Mouse (Mus musculus): ENCODE results near the gene Sec14l5. TPM values are rescaled to one million over a fixed set of nuclear protein-coding genes. Genes with fewer than 3 reads are reported as not detected.
A peak's percentile ranks its signal among the peaks of the same experiment; 100 is the strongest.

Sec14l5 gene
- total and polyA plus RNA-seq, 2 experiments, result 0.02 to 0.09 TPM

DNA sequence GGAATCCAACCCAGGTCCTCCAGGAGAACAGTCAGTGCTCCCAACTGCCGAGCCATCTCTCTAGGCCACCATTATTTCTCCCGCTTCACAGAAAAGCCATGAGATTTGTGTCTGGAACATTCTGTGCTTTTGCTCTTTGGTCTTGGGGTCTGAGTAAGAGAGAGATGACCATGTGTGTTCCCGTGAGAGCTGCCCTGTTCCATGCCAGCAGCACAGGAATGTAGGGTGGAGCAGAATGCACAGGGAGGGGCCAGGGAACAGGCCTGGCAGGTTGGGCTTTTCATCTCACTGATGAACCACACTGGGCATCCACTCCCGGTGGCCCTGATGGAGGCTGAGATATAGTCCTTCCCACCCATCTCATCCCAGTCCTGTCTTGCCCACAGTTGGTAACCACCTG, 27.5 kb upstream of the Sec14l5 start:
- Histone ChIP-seq H3K36me3 (ENCODE audit: control insufficient read depth, insufficient read depth, low read length) (no peaks in the 10 kb centered on the region), H3K4me3 (ENCODE audit: insufficient read depth, low read depth, low read length) (no peak overlapping the region), H3K27me3 (ENCODE audit: control insufficient read depth, insufficient read depth, low read length) (no peaks in the 10 kb centered on the region), H3K27ac (replicated peaks; ENCODE audit: insufficient read depth, low read depth, low read length) (no peak overlapping the region), H3K9ac (ENCODE audit: low read depth, low read length) (no peak overlapping the region), H3K4me1 (ENCODE audit: control insufficient read depth, insufficient read depth, low read length) (no peaks in the 10 kb centered on the region), H3K79me2 (ENCODE audit: control insufficient read depth, insufficient read depth, low read length) (0 out of 2 replicates have a peak, but pooled peaks cover 3% of the 10 kb centered on the region)
- no peak for TF ChIP-seq CTCF (IDR thresholded peaks at IDR 0.05; ENCODE audit: low read depth, low read length)
- no peak for DNase-seq (ENCODE audit: extremely low read depth, low read depth, low spot score)
- WGBS, result 87% methylated on average over 4 of the region's 4 CpGs

DNA sequence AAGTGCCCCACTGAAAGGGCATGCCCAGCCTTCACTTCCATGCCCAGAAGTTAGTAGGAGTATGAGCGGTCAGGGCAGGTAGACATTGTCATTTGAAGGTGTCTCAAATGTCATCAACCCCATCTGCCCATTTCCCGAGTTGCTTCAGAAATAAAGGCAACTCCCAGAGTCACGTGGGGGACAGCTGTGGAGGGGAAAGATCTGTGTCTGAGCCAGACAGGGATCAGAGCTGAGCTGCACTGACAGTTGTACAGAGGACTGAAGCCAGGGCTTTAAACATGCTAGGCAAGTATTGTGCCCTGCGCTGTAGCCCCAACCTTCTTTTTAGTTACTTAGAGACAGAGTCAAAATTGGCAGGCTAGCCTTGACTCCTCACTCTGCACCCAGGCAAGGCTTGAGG, 27.1 kb upstream of the Sec14l5 start:
- WGBS, result 91% methylated on average over 4 of the region's 4 CpGs
- H3K27ac ChIP-seq (replicated peaks; ENCODE audit: insufficient read depth, low read depth, low read length), result no peak overlapping the region
- no peak overlapping the region for H3K9ac ChIP-seq (ENCODE audit: low read depth, low read length)
- no peaks in the 10 kb centered on the region for H3K4me1 ChIP-seq (ENCODE audit: control insufficient read depth, insufficient read depth, low read length)
- H3K79me2 ChIP-seq (ENCODE audit: control insufficient read depth, insufficient read depth, low read length), result 0 out of 2 replicates have a peak, but pooled peaks cover 3% of the 10 kb centered on the region
- DNase-seq (ENCODE audit: extremely low read depth, low read depth, low spot score), result no peak
- TF ChIP-seq POLR2A (IDR thresholded peaks at IDR 0.05; ENCODE audit: extremely low read depth, insufficient read depth, low read length) (no peak), CTCF (IDR thresholded peaks at IDR 0.05; ENCODE audit: low read depth, low read length) (no peak)
- H3K27me3 ChIP-seq (ENCODE audit: control insufficient read depth, insufficient read depth, low read length), result no peaks in the 10 kb centered on the region
- H3K4me3 ChIP-seq (ENCODE audit: insufficient read depth, low read depth, low read length), result no peak overlapping the region
- no peaks in the 10 kb centered on the region for H3K36me3 ChIP-seq (ENCODE audit: control insufficient read depth, insufficient read depth, low read length)

DNA sequence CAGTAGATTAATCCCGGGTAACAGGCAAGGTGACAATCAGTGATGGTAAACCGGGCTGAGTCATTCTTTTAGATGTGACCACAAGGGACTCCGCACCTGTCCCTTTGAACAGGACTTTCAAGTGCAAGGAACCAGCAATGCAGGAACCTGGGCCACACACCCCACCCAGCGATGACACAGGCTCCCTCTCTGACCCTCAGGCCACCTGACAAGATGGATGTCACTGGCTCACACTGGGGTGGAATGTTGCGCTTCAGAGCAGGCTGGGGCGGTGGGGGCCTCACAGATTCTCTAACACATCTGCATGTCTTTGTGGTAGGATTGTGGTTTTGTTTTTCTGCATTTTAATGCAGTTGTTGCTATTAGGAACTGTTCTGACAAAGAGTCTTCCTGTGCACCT, 23.4 kb upstream of the Sec14l5 start:
- no peak for DNase-seq (ENCODE audit: extremely low read depth, low read depth, low spot score)
- H3K79me2 ChIP-seq (ENCODE audit: control insufficient read depth, insufficient read depth, low read length), result 0 out of 2 replicates have a peak, but pooled peaks cover 3% of the 10 kb centered on the region
- no peak overlapping the region for H3K27ac ChIP-seq (replicated peaks; ENCODE audit: insufficient read depth, low read depth, low read length)
- TF ChIP-seq POLR2A (IDR thresholded peaks at IDR 0.05; ENCODE audit: extremely low read depth, insufficient read depth, low read length) (no peak), CTCF (IDR thresholded peaks at IDR 0.05; ENCODE audit: low read depth, low read length) (no peak)
- H3K4me1 ChIP-seq (ENCODE audit: control insufficient read depth, insufficient read depth, low read length), result no peaks in the 10 kb centered on the region
- no peak overlapping the region for H3K4me3 ChIP-seq (ENCODE audit: insufficient read depth, low read depth, low read length)
- H3K27me3 ChIP-seq (ENCODE audit: control insufficient read depth, insufficient read depth, low read length), result no peaks in the 10 kb centered on the region
- H3K9ac ChIP-seq (ENCODE audit: low read depth, low read length), result no peak overlapping the region
- WGBS, result 75% methylated on average over 6 of the region's 6 CpGs
- H3K36me3 ChIP-seq (ENCODE audit: control insufficient read depth, insufficient read depth, low read length), result no peaks in the 10 kb centered on the region

DNA sequence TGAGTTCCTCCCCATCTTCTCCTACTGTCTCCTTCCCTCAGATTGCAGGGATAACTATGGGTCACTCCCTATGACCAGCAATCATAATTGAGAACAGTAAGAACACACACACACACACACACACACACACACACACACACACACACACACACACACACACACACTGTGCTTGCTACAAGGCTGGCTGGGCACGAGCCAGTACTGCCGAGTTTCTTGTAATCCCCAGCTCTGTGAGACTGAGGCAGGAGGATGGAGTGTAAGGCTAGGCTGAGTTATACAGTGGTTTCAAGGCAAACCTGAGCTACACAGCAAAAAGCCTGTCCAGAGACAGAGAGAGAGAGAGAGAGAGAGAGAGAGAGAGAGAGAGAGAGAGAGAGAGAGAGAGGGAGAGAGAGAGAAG, 16.7 kb upstream of the Sec14l5 start:
- no peak for DNase-seq (ENCODE audit: extremely low read depth, low read depth, low spot score)
- 58% methylated on average over 2 of the region's 2 CpGs for WGBS
- TF ChIP-seq CTCF (IDR thresholded peaks at IDR 0.05; ENCODE audit: low read depth, low read length) (no peak), POLR2A (IDR thresholded peaks at IDR 0.05; ENCODE audit: extremely low read depth, insufficient read depth, low read length) (no peak)
- Histone ChIP-seq H3K9ac (ENCODE audit: low read depth, low read length) (no peak overlapping the region), H3K36me3 (ENCODE audit: control insufficient read depth, insufficient read depth, low read length) (no peaks in the 10 kb centered on the region), H3K79me2 (ENCODE audit: control insufficient read depth, insufficient read depth, low read length) (no peaks in the 10 kb centered on the region), H3K4me3 (ENCODE audit: insufficient read depth, low read depth, low read length) (no peak overlapping the region), H3K27me3 (ENCODE audit: control insufficient read depth, insufficient read depth, low read length) (no peaks in the 10 kb centered on the region), H3K27ac (replicated peaks; ENCODE audit: insufficient read depth, low read depth, low read length) (no peak overlapping the region), H3K4me1 (ENCODE audit: control insufficient read depth, insufficient read depth, low read length) (peaks cover 18% of the 10 kb centered on the region)

DNA sequence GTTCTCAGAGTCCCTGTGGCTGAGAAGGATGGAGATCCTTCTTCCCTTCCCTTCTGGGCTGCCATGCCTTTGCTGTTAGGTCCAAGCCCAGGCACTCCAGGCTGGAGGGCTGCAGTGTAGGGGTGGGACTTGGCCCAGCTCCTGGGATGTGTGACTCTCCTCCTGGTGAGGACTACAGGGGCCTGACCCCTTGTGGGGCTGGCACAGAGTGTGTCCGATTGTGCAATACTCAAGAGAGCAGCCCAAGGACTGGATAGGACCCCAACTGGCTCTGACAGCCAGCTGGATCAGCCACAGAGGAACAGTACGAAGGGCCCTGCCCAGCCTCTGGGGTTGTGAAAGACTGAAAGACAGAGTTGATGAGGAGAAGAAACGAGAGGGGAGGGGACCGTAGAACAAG, 16.1 kb upstream of the Sec14l5 start:
- peak; percentile 84 for DNase-seq (ENCODE audit: extremely low read depth, low read depth, low spot score)
- Histone ChIP-seq H3K79me2 (ENCODE audit: control insufficient read depth, insufficient read depth, low read length) (no peaks in the 10 kb centered on the region), H3K4me3 (ENCODE audit: insufficient read depth, low read depth, low read length) (no peak overlapping the region), H3K27ac (replicated peaks; ENCODE audit: insufficient read depth, low read depth, low read length) (no peak overlapping the region), H3K36me3 (ENCODE audit: control insufficient read depth, insufficient read depth, low read length) (no peaks in the 10 kb centered on the region), H3K27me3 (ENCODE audit: control insufficient read depth, insufficient read depth, low read length) (no peaks in the 10 kb centered on the region), H3K4me1 (ENCODE audit: control insufficient read depth, insufficient read depth, low read length) (peaks cover 23% of the 10 kb centered on the region), H3K9ac (ENCODE audit: low read depth, low read length) (no peak overlapping the region)
- WGBS, result 3% methylated on average over 4 of the region's 4 CpGs
- TF ChIP-seq POLR2A (IDR thresholded peaks at IDR 0.05; ENCODE audit: extremely low read depth, insufficient read depth, low read length) (no peak), CTCF (IDR thresholded peaks at IDR 0.05; ENCODE audit: low read depth, low read length) (no peak)

DNA sequence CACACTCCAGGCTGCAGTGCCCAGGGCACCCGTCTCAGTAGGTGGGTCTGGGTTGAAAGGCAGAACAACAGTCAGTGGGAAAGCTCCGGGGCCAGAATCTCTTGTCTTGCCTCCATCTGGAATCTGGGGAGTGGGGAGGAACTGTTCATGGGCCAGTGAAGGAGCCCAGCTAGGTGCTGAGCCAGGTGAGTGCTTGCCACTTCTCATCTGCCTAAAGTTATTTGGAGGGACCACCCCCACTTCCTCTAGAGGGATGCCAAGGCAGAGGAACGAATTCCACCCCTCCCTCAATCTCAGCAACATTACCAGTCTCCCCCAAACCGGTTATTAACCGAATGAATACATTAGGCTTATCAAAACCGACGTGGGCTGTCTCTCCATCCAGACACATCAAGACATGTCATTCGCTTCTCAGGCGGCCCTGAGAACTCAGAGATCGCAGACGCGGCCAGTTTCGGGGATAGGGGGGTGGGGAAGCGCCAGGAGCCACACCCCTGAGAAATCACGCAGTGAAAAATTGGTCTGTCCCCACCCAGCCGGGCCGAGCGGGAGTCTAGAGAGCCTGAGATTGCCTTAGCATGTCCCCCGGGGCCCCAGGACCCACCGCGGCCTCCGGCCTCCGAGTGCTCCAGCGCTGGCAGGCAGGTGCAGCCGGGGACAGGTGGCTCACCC, 15.5 kb upstream of the Sec14l5 start:
- Histone ChIP-seq H3K79me2 (ENCODE audit: control insufficient read depth, insufficient read depth, low read length) (no peaks in the 10 kb centered on the region), H3K36me3 (ENCODE audit: control insufficient read depth, insufficient read depth, low read length) (no peaks in the 10 kb centered on the region), H3K27me3 (ENCODE audit: control insufficient read depth, insufficient read depth, low read length) (no peaks in the 10 kb centered on the region), H3K4me1 (ENCODE audit: control insufficient read depth, insufficient read depth, low read length) (peaks cover 28% of the 10 kb centered on the region), H3K9ac (ENCODE audit: low read depth, low read length) (peak overlapping the region; percentile 17; the same call in 1 of the 2 replicates), H3K4me3 (ENCODE audit: insufficient read depth, low read depth, low read length) (peak overlapping the region; percentile 68), H3K27ac (replicated peaks; ENCODE audit: insufficient read depth, low read depth, low read length) (no peak overlapping the region)
- WGBS, result 9% methylated on average over 25 of the region's 25 CpGs
- DNase-seq (ENCODE audit: extremely low read depth, low read depth, low spot score), result no peak
- TF ChIP-seq CTCF (IDR thresholded peaks at IDR 0.05; ENCODE audit: low read depth, low read length), result no peak
- no peak for TF ChIP-seq POLR2A (IDR thresholded peaks at IDR 0.05; ENCODE audit: extremely low read depth, insufficient read depth, low read length)
